Mouse (Mus musculus): ENCODE data around the gene Gm3448. TPM values are rescaled to one million over a fixed set of nuclear protein-coding genes. Genes with fewer than 3 reads are reported as not detected.

The Gm3448 gene
- polyA plus RNA-seq, 1 experiment, result 6.4 TPM

DNA sequence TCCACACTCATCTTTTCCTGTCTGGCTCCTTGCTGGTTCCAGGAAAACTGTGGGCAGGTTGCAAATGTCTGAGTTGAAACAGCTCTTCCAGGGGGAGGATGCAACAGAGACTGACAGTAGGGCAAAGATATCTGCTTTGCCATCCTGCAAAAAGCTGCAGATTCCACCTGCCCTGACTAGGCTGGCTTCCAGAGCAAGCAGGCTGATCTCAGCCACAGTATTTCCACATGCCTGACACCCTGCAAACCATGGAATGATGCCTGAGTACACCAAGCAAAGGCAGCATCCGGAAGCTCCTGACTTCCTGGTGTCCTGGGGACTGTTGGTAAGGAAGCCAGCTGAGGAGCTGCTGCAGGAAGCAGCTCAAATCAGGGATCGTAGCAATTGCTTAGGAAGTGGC, 27.8 kb upstream of the Gm3448 start:
- TF ChIP-seq POLR2A (IDR thresholded peaks at IDR 0.05; ENCODE audit: borderline replicate concordance, control insufficient read depth, low read depth, low read length) (no peak), CTCF (IDR thresholded peaks at IDR 0.05; ENCODE audit: control insufficient read depth, insufficient read depth, low read length) (no peak)
- WGBS, result 40% methylated on average over 2 of the region's 2 CpGs
- Histone ChIP-seq H3K4me1 (ENCODE audit: control insufficient read depth, insufficient read depth, low read length) (no peaks in the 10 kb centered on the region), H3K4me3 (replicated peaks; ENCODE audit: control insufficient read depth, low read depth, low read length) (no peak overlapping the region), H3K27ac (ENCODE audit: control insufficient read depth, insufficient read depth, low read depth, low read length, poor library complexity) (no peak overlapping the region)

DNA sequence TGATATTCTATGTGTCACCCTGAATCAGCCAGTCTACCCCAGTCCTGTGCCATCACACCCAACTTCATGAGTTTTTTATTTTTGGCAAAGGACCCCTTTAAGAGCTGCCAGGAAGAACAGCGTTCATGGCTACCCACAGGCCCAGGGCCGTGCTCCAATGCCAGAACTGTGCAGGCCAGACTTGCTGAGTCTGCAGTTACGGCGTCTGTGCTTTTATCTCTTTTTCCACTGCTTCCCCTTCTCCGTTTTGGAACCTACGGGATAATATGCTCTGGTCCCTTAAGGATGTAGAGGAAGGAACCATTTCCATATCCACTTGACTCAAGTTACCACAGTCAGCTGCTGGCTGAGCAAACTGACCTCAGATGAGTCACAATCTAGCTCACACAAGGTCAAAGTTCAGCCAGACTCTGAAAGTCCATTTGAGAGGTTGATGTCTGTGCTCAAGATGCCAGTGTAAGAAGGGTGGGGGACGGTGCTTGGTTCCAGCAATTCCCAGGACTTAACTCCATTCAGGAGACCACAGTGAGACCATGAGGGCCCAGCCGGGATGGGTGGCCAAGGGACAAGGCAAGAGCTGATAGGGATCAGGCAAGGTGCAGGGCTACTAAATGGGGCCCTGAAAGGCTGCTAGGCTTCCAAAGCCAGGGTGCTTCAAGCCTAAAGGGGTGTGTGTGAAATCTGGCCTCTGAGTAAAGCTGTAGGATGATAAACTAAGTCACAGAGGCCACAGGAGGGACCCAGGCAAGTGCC, 26.9 kb upstream of the Gm3448 start:
- WGBS, result 79% methylated on average over 8 of the region's 8 CpGs
- Histone ChIP-seq H3K4me3 (replicated peaks; ENCODE audit: control insufficient read depth, low read depth, low read length) (no peak overlapping the region), H3K27ac (ENCODE audit: control insufficient read depth, insufficient read depth, low read depth, low read length, poor library complexity) (no peak overlapping the region), H3K4me1 (ENCODE audit: control insufficient read depth, insufficient read depth, low read length) (no peaks in the 10 kb centered on the region)
- no peak for TF ChIP-seq CTCF (IDR thresholded peaks at IDR 0.05; ENCODE audit: control insufficient read depth, insufficient read depth, low read length)
- no peak for TF ChIP-seq POLR2A (IDR thresholded peaks at IDR 0.05; ENCODE audit: borderline replicate concordance, control insufficient read depth, low read depth, low read length)

DNA sequence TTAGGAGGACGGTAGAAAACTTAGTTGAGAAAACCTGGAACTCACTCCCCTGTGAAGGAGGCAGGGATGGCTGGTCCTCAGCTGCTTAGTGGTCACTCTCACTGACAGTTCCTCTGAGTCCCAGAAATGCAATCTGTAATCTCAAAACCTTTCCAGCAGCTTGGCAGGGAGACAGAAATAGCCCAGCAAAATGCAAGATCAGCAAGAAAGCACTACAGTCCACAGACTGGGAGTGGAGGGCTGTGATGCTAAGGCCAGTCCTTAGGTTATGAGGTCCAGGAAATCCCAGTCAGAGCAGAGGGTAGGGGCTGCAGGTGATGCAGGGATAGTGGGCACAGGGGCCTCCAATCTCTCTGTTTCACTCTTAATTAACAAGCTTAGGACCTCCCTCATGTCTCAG, 25.6 kb upstream of the Gm3448 start:
- no peak overlapping the region for H3K4me3 ChIP-seq (replicated peaks; ENCODE audit: control insufficient read depth, low read depth, low read length)
- 76% methylated on average over 1 of the region's 1 CpGs for WGBS
- TF ChIP-seq POLR2A (IDR thresholded peaks at IDR 0.05; ENCODE audit: borderline replicate concordance, control insufficient read depth, low read depth, low read length) (no peak), CTCF (IDR thresholded peaks at IDR 0.05; ENCODE audit: control insufficient read depth, insufficient read depth, low read length) (no peak)
- no peaks in the 10 kb centered on the region for H3K4me1 ChIP-seq (ENCODE audit: control insufficient read depth, insufficient read depth, low read length)
- no peak overlapping the region for H3K27ac ChIP-seq (ENCODE audit: control insufficient read depth, insufficient read depth, low read depth, low read length, poor library complexity)

DNA sequence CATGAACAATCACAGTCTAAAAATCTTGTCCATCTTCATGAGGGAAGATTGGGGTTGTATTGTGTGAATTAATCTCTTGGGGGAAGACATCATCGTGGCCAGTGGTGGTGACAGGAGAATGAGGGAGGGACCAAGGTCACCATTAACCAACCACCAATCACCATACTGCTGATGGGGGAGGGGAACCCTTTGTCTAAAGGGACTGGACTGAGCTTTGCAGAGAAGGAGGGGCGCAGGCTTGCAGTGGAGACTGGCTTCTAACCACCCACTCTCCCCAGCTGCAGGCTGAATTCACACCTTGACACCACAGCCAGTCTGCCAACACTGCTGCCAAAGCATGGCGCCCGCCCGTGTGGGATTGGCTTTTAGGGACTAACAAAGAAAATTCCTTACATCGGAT, 24.7 kb upstream of the Gm3448 start:
- no peak overlapping the region for H3K27ac ChIP-seq (ENCODE audit: control insufficient read depth, insufficient read depth, low read depth, low read length, poor library complexity)
- H3K4me1 ChIP-seq (ENCODE audit: control insufficient read depth, insufficient read depth, low read length), result no peaks in the 10 kb centered on the region
- no peak overlapping the region for H3K4me3 ChIP-seq (replicated peaks; ENCODE audit: control insufficient read depth, low read depth, low read length)
- WGBS, result 68% methylated on average over 6 of the region's 6 CpGs
- TF ChIP-seq CTCF (IDR thresholded peaks at IDR 0.05; ENCODE audit: control insufficient read depth, insufficient read depth, low read length), result no peak
- TF ChIP-seq POLR2A (IDR thresholded peaks at IDR 0.05; ENCODE audit: borderline replicate concordance, control insufficient read depth, low read depth, low read length), result no peak

DNA sequence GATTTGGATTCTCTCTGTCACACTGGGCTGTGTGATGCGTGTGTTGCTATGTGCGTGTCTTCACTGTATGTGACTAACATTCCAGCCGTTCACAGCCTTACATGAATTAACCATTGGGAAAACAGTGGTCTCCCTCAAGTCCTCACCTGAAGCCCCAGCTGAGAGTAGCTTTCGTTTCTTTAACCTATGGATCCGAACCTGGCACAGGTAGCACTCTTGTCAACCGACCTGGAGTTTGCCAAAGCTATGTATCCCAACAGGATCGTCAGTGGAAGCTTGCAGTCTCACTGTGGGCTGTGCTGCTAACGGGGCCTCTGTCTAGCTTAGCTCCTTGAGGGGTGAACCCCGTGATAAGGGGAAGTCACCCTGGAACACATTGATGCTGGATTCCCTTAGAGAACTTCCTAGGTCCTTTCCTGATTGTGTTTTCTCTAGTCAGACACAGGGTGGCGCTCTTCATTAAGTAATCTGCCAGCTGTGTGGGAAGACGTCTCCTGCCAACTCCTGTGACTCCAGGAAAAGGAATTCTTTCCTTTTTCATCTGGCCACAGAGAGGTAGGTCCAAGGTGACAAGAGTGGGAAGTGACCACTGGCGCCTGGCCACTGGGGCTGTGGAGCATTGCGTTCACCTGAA, 24.2 kb upstream of the Gm3448 start:
- Histone ChIP-seq H3K27ac (ENCODE audit: control insufficient read depth, insufficient read depth, low read depth, low read length, poor library complexity) (no peak overlapping the region), H3K4me3 (replicated peaks; ENCODE audit: control insufficient read depth, low read depth, low read length) (no peak overlapping the region), H3K4me1 (ENCODE audit: control insufficient read depth, insufficient read depth, low read length) (no peaks in the 10 kb centered on the region)
- 48% methylated on average over 13 of the region's 13 CpGs for WGBS
- TF ChIP-seq POLR2A (IDR thresholded peaks at IDR 0.05; ENCODE audit: borderline replicate concordance, control insufficient read depth, low read depth, low read length) (no peak), CTCF (IDR thresholded peaks at IDR 0.05; ENCODE audit: control insufficient read depth, insufficient read depth, low read length) (peak; percentile 33; the same call in 1 of the 2 replicates)

DNA sequence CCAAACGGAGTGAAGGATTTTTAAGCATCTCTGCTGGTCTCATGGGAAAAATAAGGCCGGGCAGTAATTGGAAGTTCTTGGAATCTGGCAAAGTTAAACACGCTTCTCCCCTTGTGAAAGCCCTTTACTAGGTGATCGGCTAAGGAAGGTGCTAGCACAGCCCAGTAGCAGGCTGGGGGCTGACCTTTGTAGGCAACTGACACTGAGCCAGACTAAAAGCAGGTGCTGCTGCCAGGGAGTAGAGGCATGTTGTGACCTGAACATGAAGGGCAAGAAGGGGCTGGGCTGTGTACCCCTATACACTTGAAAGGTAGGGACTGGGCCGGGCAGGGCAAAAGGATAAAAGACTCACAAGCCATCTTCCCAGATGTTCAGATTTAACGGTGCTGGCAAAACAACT, 19.0 kb upstream of the Gm3448 start:
- 91% methylated on average over 6 of the region's 6 CpGs for WGBS
- H3K27ac ChIP-seq (ENCODE audit: control insufficient read depth, insufficient read depth, low read depth, low read length, poor library complexity), result no peak overlapping the region
- H3K4me1 ChIP-seq (ENCODE audit: control insufficient read depth, insufficient read depth, low read length), result no peaks in the 10 kb centered on the region
- TF ChIP-seq POLR2A (IDR thresholded peaks at IDR 0.05; ENCODE audit: borderline replicate concordance, control insufficient read depth, low read depth, low read length), result no peak
- no peak for TF ChIP-seq CTCF (IDR thresholded peaks at IDR 0.05; ENCODE audit: control insufficient read depth, insufficient read depth, low read length)
- H3K4me3 ChIP-seq (replicated peaks; ENCODE audit: control insufficient read depth, low read depth, low read length), result no peak overlapping the region

DNA sequence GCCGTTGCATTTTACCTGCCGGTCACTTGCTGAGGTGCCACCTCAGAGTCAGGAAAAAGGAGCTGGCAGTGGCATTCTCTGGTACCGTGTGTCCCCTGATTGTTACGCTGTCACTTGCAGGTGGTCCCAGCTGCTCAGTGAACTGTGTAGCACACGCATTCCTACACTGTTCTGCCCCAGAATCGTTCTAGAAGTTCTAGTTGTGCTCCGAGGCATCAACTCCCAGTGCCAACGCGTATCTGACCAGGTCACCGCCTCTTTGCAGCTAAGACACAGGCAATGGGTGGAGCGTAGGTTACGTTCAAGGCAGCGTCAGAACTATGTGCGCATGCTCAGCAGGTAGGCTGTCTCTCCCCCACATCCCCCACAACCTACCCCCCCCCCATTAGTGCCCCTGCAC, 18.3 kb upstream of the Gm3448 start:
- no peak overlapping the region for H3K4me3 ChIP-seq (replicated peaks; ENCODE audit: control insufficient read depth, low read depth, low read length)
- 93% methylated on average over 14 of the region's 14 CpGs for WGBS
- H3K4me1 ChIP-seq (ENCODE audit: control insufficient read depth, insufficient read depth, low read length), result no peaks in the 10 kb centered on the region
- TF ChIP-seq CTCF (IDR thresholded peaks at IDR 0.05; ENCODE audit: control insufficient read depth, insufficient read depth, low read length) (no peak), POLR2A (IDR thresholded peaks at IDR 0.05; ENCODE audit: borderline replicate concordance, control insufficient read depth, low read depth, low read length) (no peak)
- H3K27ac ChIP-seq (ENCODE audit: control insufficient read depth, insufficient read depth, low read depth, low read length, poor library complexity), result no peak overlapping the region

DNA sequence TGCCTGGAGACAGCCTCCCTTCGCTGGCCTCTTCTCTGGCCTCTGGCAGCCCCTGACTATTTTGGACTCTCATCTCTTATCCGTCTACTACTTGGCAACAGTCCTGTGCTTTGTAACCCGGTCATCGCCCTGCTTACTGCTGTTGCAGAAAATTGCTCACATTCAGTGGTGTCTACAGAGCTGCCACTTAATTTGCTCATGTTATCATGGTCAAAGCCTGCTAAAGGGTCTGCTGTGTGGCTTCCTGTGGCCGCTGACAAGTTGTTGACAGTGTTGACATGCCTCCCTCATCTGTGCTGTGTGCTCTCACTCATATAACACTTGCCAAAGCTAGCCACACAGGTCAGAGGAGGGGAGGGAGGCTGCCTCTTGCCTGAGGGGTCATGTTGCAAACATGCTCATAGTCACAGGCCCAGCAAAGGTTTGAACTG, 16.8 kb upstream of the Gm3448 start:
- 82% methylated on average over 5 of the region's 5 CpGs for WGBS
- no peak for TF ChIP-seq CTCF (IDR thresholded peaks at IDR 0.05; ENCODE audit: control insufficient read depth, insufficient read depth, low read length)
- no peak for TF ChIP-seq POLR2A (IDR thresholded peaks at IDR 0.05; ENCODE audit: borderline replicate concordance, control insufficient read depth, low read depth, low read length)
- H3K4me3 ChIP-seq (replicated peaks; ENCODE audit: control insufficient read depth, low read depth, low read length), result no peak overlapping the region
- no peak overlapping the region for H3K27ac ChIP-seq (ENCODE audit: control insufficient read depth, insufficient read depth, low read depth, low read length, poor library complexity)
- no peaks in the 10 kb centered on the region for H3K4me1 ChIP-seq (ENCODE audit: control insufficient read depth, insufficient read depth, low read length)
